Mouse (Mus musculus) testis, adult 2 months (tissue): ENCODE results near the gene Ntn3.

Experiments
- CTCF ChIP-seq: fragments of 200-500 bp; IDR thresholded peaks from 2 replicates; pipeline ENCODE4 v1.5.1; 2012; ENCODE audit warnings: low read depth, mild to moderate bottlenecking, inconsistent platforms, low read length, moderate library complexity; ENCODE audit not compliant: control insufficient read depth, insufficient read depth, insufficient replicate concordance
- POLR2A ChIP-seq: fragments of 200-500 bp; IDR thresholded peaks from 2 replicates; pipeline ENCODE4 v1.6.1; 2012; ENCODE audit warnings: low read depth, mild to moderate bottlenecking, inconsistent platforms, low read length, moderate library complexity; ENCODE audit not compliant: control insufficient read depth

GRCm38 (mm10) chr17:24209916-24210240 is 547 bp upstream of the Ntn3 start:
- TF ChIP-seq POLR2A (no peak), CTCF (no peak)
